Mouse (Mus musculus) limb, embryonic 10.5 days (tissue): ENCODE measurements around the gene Axdnd1. TPM values are rescaled to one million over a fixed set of nuclear protein-coding genes. Genes with fewer than 3 reads are reported as not detected.

Source experiments
- DNase-seq: peaks from one replicate; pipeline ENCODE4 v3.0.0-alpha.2; 2017; ENCODE audit warnings: low spot score
- H3K27ac ChIP-seq: fragments of 300-500 bp; sonication (generic); 2 replicates; pipeline ENCODE4 v1.5.1; 2016; ENCODE audit warnings: mild to moderate bottlenecking
- H3K27me3 ChIP-seq: fragments of 300-500 bp; sonication (generic); 2 replicates; pipeline ENCODE4 v1.6.1; 2016; ENCODE audit warnings: low read depth, mild to moderate bottlenecking; ENCODE audit not compliant: poor library complexity, severe bottlenecking
- H3K36me3 ChIP-seq: fragments of 300-500 bp; sonication (generic); 2 replicates; pipeline ENCODE4 v1.6.1; 2016; ENCODE audit warnings: mild to moderate bottlenecking, moderate library complexity
- H3K4me1 ChIP-seq: fragments of 300-500 bp; sonication (generic); 2 replicates; pipeline ENCODE4 v1.6.1; 2016
- H3K4me3 ChIP-seq: fragments of 300-500 bp; sonication (generic); 2 replicates; pipeline ENCODE4 v1.5.1; 2016; ENCODE audit warnings: mild to moderate bottlenecking, moderate library complexity
- H3K9me3 ChIP-seq: fragments of 300-500 bp; sonication (generic); replicated peaks from 2 replicates; pipeline ENCODE4 v1.6.1; 2016; ENCODE audit warnings: mild to moderate bottlenecking
- WGBS: fragments of 180-500 bp; shearing (Covaris S2); methylation state at CpG from one replicate; pipeline ENCODE4 v1.1.7; 2016; 5-methylcytosine and 5-hydroxymethylcytosine counted together
- polyA plus RNA-seq: library from polyadenylated mRNA; unstranded; fragments of >200 nt; fragmentation: Nextera tagmentation; extraction: Ambion mirVana; gene quantifications from 2 replicates; pipeline ENCODE4 v1.2.1, GENCODE M21; 2016

The Axdnd1 gene
- polyA plus RNA-seq, 1 experiment from 2014 or later, result 0.05 TPM

DNA sequence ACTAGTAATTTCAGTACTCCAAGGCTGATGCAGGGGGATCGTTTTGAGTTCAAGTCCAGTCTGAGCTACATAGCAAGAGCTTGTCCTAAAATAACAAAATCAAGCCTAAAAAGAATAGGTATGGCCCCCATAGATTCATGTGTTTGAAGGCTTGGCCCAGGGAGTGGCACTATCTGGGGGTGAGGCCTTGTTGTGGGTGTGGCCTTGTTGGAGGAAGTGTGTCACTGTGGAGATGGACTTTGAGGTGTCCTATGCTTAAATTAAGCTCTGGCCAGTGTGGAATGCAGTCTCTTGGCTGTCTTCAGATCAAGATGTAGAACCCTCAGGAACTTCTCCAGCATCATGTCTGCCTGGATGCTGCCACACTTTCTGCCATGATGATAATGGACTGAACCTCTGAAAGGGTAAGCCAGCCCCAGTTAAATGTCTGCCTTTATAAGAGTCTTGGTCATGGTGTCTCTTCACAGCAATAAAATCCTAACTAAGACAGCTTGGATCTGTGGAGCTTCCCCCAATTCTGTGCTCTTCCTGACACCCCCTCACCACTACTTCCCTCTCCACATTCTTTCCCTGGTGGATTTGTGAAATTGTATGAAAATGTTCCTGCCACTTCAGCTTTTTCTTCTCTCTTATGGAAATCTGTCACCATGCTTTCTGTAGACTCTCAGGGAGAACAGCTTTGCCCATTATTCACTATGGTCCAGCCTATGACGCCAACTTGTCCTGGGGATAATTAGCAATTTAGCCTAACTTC lies 34.2 kb upstream of the Axdnd1 start:
- Histone ChIP-seq H3K27ac (no peak overlapping the region), H3K36me3 (peaks cover 16% of the 10 kb centered on the region), H3K4me1 (0 out of 2 replicates have a peak, but pooled peaks cover 3% of the 10 kb centered on the region), H3K9me3 (no peaks in the 10 kb centered on the region), H3K4me3 (no peak overlapping the region), H3K27me3 (no peaks in the 10 kb centered on the region)
- WGBS, result 94% methylated on average over 2 of the region's 2 CpGs
- DNase-seq, result no peak

DNA sequence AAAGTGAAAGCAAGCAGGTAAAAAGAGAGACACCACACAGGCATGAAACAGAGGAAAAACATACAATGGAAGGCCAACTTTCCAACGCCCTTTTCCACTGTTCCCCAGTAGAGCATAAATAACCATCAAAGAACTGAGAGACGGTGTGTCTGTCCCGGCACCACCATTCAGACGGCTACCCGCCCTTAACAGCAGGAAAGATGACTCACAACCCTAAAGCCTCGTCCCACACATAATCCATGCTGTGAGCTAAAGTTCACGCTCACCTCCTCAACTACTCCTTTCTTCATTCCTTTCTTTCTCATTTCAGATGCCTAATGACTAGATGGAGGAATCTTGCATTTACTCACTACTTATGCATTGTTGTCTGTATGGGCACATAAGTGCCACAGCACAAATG lies 33.4 kb upstream of the Axdnd1 start:
- Histone ChIP-seq H3K27me3 (no peaks in the 10 kb centered on the region), H3K36me3 (peaks cover 16% of the 10 kb centered on the region), H3K27ac (no peak overlapping the region), H3K9me3 (no peaks in the 10 kb centered on the region), H3K4me3 (no peak overlapping the region), H3K4me1 (no peaks in the 10 kb centered on the region)
- WGBS, result 61% methylated on average over 7 of the region's 7 CpGs
- no peak for DNase-seq

DNA sequence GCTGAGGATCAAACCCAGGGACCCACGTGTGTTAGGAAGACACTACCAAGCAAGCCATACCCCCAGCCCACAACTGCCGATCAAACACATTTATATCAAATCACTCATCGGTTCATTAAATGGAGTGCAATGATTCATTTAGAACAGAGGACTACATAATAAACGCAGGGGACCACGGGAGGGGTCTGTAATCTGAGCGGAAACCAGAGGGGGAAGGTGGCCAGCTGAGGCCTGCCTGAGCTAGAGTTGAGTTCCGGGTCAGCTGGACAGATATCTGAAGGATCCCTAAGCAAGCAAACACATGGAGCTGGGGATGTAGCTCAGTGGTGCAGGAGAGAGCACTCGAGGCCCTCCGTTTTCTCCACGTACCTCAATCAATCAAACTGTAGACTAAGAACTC lies 32.9 kb upstream of the Axdnd1 start:
- 82% methylated on average over 10 of the region's 10 CpGs for WGBS
- H3K27me3 ChIP-seq, result no peaks in the 10 kb centered on the region
- no peak overlapping the region for H3K4me3 ChIP-seq
- no peak for DNase-seq
- H3K9me3 ChIP-seq, result no peaks in the 10 kb centered on the region
- no peak overlapping the region for H3K27ac ChIP-seq
- H3K4me1 ChIP-seq, result no peaks in the 10 kb centered on the region
- H3K36me3 ChIP-seq, result peaks cover 16% of the 10 kb centered on the region

DNA sequence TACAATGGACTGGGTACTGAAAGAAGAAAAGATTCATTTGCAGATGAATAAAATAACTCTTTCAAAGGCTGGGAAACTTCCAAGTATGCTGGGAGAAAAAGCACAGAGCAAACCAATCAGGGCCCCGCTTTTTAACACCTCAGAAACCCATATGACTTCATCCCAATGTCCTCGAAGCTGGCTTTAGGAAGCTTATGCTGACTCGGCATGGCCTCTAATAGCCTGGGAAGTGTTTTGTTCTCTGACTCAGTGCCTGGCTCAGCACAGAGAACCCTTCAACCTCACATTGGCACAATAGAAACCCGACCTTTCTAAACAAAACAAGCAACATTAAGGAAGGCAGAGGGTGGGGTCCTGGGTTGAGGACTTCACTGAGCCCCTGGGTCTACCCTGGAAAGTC lies 29.5 kb upstream of the Axdnd1 start:
- 63% methylated on average over 4 of the region's 4 CpGs for WGBS

DNA sequence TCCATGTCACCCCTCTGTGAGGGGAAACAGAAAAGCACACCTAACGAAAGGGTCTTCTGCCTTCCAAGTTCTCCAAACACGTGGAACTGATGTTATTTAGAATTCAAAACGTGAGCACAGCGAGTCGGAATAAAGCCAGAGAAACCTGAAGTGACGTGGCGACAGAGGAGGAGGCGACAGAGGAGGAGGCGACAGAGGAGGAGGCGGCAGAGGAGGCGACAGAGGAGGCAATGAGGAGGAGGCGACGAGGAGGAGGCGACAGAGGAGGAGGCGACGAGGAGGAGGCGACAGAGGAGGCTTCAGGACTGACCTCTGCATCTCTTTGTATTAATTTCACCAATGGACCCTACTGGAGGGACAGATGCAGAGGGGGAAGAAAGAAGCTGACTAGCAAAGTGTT lies 28.7 kb upstream of the Axdnd1 start:
- Histone ChIP-seq H3K27me3 (no peaks in the 10 kb centered on the region), H3K36me3 (peaks cover 15% of the 10 kb centered on the region), H3K9me3 (no peaks in the 10 kb centered on the region), H3K27ac (no peak overlapping the region), H3K4me3 (no peak overlapping the region), H3K4me1 (no peaks in the 10 kb centered on the region)
- no peak for DNase-seq
- WGBS, result 78% methylated on average over 17 of the region's 17 CpGs

More for the DNA sequence above, 29.5 kb upstream of the Axdnd1 start:
- Histone ChIP-seq H3K9me3 (no peaks in the 10 kb centered on the region), H3K4me1 (no peaks in the 10 kb centered on the region), H3K4me3 (no peak overlapping the region), H3K36me3 (peaks cover 13% of the 10 kb centered on the region), H3K27me3 (no peaks in the 10 kb centered on the region), H3K27ac (no peak overlapping the region)
- no peak for DNase-seq

DNA sequence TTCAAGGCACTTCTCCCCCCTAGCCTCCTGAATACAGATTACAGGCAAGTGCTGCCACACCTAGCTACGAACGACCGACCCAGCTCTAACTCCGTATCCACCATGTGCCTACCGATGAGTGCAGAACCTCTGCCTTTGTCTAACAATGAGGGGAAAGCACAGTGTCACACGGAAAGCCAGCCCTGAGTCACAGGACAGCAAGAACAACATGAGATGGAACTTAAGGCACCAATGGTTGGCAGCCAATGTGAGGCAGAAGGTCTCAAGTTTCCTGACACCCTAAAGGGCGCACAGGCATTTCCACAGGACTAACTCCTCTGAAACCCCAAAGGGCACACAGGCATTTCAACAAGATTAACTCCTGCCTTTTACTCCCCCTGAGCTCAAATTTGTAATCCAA lies 28.1 kb upstream of the Axdnd1 start:
- H3K4me1 ChIP-seq, result no peaks in the 10 kb centered on the region
- no peak overlapping the region for H3K4me3 ChIP-seq
- peaks cover 18% of the 10 kb centered on the region for H3K36me3 ChIP-seq
- no peaks in the 10 kb centered on the region for H3K27me3 ChIP-seq
- H3K27ac ChIP-seq, result no peak overlapping the region
- H3K9me3 ChIP-seq, result no peaks in the 10 kb centered on the region
- WGBS, result 84% methylated on average over 7 of the region's 7 CpGs
- DNase-seq, result no peak

DNA sequence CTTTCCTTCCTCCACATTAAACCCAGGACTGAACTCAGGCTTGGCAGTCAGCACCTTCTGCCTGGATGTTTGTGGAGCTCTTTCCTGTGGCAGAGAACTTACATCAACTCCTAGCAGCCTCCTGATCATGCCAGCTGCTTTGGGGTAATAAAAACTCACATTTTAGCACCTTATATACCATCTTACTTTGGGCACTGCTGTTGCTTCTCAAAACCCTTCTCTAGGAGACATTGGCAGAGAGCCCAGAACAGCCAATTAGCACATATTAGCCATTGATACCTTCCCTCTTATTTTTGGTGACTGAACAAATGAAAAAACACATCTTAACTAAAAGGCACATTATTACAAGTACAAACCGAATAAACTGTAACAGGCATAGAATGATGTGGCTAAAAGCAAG lies 24.1 kb upstream of the Axdnd1 start:
- H3K4me3 ChIP-seq, result no peak overlapping the region
- DNase-seq, result no peak
- no peaks in the 10 kb centered on the region for H3K9me3 ChIP-seq
- H3K4me1 ChIP-seq, result no peaks in the 10 kb centered on the region
- H3K27ac ChIP-seq, result no peak overlapping the region
- 92% methylated on average over 1 of the region's 1 CpGs for WGBS
- H3K27me3 ChIP-seq, result no peaks in the 10 kb centered on the region
- peaks cover 41% of the 10 kb centered on the region for H3K36me3 ChIP-seq

DNA sequence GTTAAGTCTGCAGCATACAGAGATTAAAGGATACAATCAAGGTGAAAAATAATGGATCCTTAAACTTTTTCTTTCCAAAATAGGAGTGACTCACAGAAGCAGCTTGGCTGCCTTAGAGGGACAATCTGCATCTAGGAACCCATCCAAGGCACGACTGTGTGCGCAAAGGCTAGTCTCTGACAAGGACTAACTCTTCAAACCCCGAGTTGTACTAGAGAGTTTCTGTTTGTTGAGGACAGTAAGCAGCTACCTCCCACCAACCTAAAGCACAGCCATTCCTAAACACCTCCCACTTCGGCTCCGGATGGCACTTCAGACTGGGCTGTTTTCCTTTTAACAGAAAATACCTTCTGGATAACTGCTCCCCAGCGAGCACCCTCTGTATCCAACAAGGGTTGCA lies 21.8 kb upstream of the Axdnd1 start:
- Histone ChIP-seq H3K4me1 (no peaks in the 10 kb centered on the region), H3K9me3 (no peaks in the 10 kb centered on the region), H3K27me3 (no peaks in the 10 kb centered on the region), H3K4me3 (no peak overlapping the region), H3K27ac (no peak overlapping the region), H3K36me3 (peaks cover 63% of the 10 kb centered on the region)
- no peak for DNase-seq
- 90% methylated on average over 6 of the region's 6 CpGs for WGBS

DNA sequence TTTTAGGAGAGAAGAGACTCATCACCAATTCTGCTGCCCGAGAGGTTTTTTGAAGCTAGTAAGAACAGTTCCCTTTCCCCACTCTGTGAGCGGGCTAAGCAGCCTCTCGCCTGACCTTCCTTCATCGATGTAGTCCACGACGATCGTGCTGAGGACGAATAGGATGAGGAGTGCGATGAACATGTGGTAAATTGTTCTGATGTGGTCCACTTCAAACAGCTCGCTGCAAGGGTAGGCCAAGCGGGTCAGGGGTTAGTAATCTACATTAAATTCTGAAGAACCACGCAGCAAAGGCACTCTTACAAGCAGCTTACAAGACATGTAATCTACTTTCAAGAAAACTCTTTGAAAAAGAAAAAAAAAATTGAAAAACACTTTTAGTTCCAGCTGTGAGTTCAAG lies 21.3 kb upstream of the Axdnd1 start:
- WGBS, result 91% methylated on average over 12 of the region's 12 CpGs
- Histone ChIP-seq H3K27ac (no peak overlapping the region), H3K9me3 (no peaks in the 10 kb centered on the region), H3K27me3 (no peaks in the 10 kb centered on the region), H3K4me1 (no peaks in the 10 kb centered on the region), H3K36me3 (peaks cover 68% of the 10 kb centered on the region), H3K4me3 (no peak overlapping the region)
- no peak for DNase-seq

DNA sequence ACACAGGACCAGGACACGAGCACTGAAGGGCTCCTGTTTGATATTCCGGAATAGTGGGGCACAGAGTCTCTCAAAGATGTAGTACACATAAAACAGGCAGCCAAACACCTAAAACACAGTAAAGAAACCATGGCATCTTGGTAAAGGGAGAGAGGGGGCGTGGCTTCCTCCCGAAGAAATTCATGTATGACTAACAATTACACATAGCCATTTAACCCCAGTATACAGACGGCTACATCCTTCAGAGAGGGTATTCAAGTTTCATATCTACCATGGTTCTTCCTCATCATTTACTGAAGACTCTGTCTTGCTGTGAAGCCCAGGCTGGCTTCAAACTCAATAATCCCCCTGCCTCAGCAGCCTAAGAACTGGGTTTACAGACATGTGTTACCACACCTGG lies 16.8 kb upstream of the Axdnd1 start:
- Histone ChIP-seq H3K4me3 (no peak overlapping the region), H3K27ac (no peak overlapping the region), H3K4me1 (no peaks in the 10 kb centered on the region), H3K36me3 (peaks cover 90% of the 10 kb centered on the region), H3K27me3 (no peaks in the 10 kb centered on the region), H3K9me3 (no peaks in the 10 kb centered on the region)
- no peak for DNase-seq
- WGBS, result 96% methylated on average over 5 of the region's 5 CpGs

DNA sequence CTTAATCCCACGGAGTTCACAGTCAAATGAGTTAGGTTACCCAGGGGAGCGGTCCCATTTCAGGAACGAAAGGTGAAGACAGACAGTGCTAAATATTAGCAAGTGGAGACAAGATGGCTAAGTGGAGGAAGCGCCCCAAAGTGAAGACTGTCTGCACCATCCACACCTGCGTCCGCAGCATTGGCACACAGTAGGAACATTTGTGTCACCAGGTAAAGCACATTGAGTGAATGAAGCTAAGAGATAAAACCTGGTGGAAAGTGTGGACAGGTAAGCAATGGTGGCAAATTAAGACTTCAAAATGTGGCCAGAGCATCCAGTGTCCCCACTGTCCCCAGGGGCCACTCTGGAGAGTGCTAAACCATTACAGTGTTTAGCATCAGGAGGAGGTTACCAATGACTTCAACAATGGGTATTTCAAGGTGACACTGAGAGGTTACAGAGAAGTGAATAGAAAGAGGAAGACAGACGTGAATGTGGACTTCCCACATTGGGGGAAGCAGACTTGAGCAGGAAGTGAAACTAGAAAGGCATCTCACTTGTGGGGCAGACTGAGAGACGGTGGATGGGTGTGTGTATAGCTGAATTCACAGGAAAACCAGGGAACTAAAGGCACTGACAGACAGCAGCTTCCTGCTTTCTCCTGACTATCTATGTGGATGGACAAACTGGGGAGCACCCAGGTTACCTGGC lies 16.2 kb upstream of the Axdnd1 start:
- peaks cover 95% of the 10 kb centered on the region for H3K36me3 ChIP-seq
- H3K9me3 ChIP-seq, result no peaks in the 10 kb centered on the region
- no peaks in the 10 kb centered on the region for H3K27me3 ChIP-seq
- no peak overlapping the region for H3K27ac ChIP-seq
- H3K4me1 ChIP-seq, result no peaks in the 10 kb centered on the region; the same call in 1 of the 2 replicates
- DNase-seq, result no peak
- WGBS, result 95% methylated on average over 8 of the region's 8 CpGs
- no peak overlapping the region for H3K4me3 ChIP-seq

DNA sequence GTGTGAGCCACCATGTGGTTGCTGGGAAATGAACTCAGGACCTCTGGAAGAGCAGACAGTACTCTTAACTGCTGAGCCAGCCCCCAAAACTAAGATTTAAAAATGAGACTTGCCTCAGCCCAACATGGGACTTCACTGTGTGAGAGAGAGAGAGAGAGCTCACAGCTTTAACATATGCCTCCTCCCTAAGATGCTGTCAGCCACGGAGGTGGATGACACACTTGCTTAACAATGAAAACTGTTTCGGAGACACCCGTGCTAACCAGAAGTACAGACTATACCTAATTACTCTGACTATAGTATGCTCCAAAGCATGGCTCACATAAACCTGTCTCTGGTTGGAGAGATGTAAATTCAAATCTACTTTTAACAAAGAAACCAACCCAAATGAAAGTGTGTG lies 12.5 kb upstream of the Axdnd1 start:
- DNase-seq, result no peak
- WGBS, result 96% methylated on average over 3 of the region's 3 CpGs
- no peak overlapping the region for H3K4me3 ChIP-seq
- H3K9me3 ChIP-seq, result no peaks in the 10 kb centered on the region
- H3K27ac ChIP-seq, result no peak overlapping the region
- H3K27me3 ChIP-seq, result no peaks in the 10 kb centered on the region
- peaks cover 93% of the 10 kb centered on the region for H3K36me3 ChIP-seq
- H3K4me1 ChIP-seq, result no peaks in the 10 kb centered on the region; the same call in 1 of the 2 replicates

DNA sequence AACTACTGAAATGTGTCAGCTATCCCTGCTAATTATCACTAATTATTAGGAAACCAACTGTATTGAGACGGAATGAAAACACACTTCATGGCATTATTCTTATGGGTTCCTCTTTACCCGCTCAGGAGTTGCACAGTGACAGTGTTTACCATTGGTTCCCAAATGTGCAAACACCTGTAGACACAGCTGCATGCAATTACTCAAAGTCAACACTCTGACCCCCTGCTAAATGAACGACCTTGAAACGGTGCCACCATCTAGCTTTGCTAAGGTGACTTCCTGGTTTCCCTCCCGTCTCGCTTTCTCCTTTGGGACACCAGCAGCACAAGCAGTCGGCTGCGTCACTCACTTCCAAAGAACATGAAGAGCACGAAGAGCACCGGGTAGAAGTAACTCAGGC lies 11.5 kb upstream of the Axdnd1 start:
- H3K4me1 ChIP-seq, result no peaks in the 10 kb centered on the region; the same call in 1 of the 2 replicates
- H3K9me3 ChIP-seq, result no peaks in the 10 kb centered on the region
- H3K36me3 ChIP-seq, result peaks cover 84% of the 10 kb centered on the region
- no peak overlapping the region for H3K27ac ChIP-seq
- no peak for DNase-seq
- 77% methylated on average over 10 of the region's 10 CpGs for WGBS
- H3K27me3 ChIP-seq, result no peaks in the 10 kb centered on the region
- no peak overlapping the region for H3K4me3 ChIP-seq
